Mouse (Mus musculus) midbrain, embryonic 13.5 days (tissue): ENCODE results near the gene Gm20458. TPM values are rescaled to one million over a fixed set of nuclear protein-coding genes. Genes with fewer than 3 reads are reported as not detected.

Experiments used
- ATAC-seq: fragments of 200-750 bp; cut with Nextera tagmentation; 2 replicates; pipeline ENCODE4 v1.8.0; 2017; ENCODE audit warnings: mild to moderate bottlenecking, moderate TSS enrichment, moderate library complexity
- H3K27ac ChIP-seq: fragments of 300-500 bp; sonication (generic); 2 replicates; pipeline ENCODE4 v1.5.1; 2015; ENCODE audit warnings: inconsistent platforms, mild to moderate bottlenecking, moderate library complexity
- H3K27me3 ChIP-seq: fragments of 300-500 bp; sonication (generic); 2 replicates; pipeline ENCODE4 v1.6.1; 2015; ENCODE audit warnings: mild to moderate bottlenecking, inconsistent platforms
- H3K36me3 ChIP-seq: fragments of 300-500 bp; sonication (generic); 2 replicates; pipeline ENCODE4 v1.6.1; 2015; ENCODE audit warnings: mild to moderate bottlenecking, inconsistent platforms
- H3K4me1 ChIP-seq: fragments of 300-500 bp; sonication (generic); replicated peaks from 2 replicates; pipeline ENCODE4 v1.6.1; 2015; ENCODE audit warnings: inconsistent platforms
- H3K4me2 ChIP-seq: fragments of 300-500 bp; sonication (generic); replicated peaks from 2 replicates; pipeline ENCODE4 v1.6.1; 2015; ENCODE audit warnings: moderate library complexity, mild to moderate bottlenecking, inconsistent platforms
- H3K4me3 ChIP-seq: fragments of 300-500 bp; sonication (generic); replicated peaks from 2 replicates; pipeline ENCODE4 v1.5.1; 2015; ENCODE audit warnings: mild to moderate bottlenecking, inconsistent platforms
- H3K9ac ChIP-seq: fragments of 300-500 bp; sonication (generic); replicated peaks from 2 replicates; pipeline ENCODE4 v1.6.1; 2015; ENCODE audit warnings: mild to moderate bottlenecking, inconsistent platforms
- H3K9me3 ChIP-seq: fragments of 300-500 bp; sonication (generic); 2 replicates; pipeline ENCODE4 v1.6.1; 2016; ENCODE audit warnings: mild to moderate bottlenecking, inconsistent platforms
- WGBS: fragments of 180-500 bp; shearing (Covaris S2); methylation state at CpG from one replicate; pipeline ENCODE4 v1.1.7; 2015; 5-methylcytosine and 5-hydroxymethylcytosine counted together
- polyA plus RNA-seq: library from polyadenylated mRNA; unstranded; fragments of >200 nt; fragmentation: Nextera tagmentation; extraction: Ambion mirVana; gene quantifications from 2 replicates; pipeline ENCODE4 v1.2.1, GENCODE M21; 2015

Gene Gm20458
- polyA plus RNA-seq, 1 experiment from 2014 or later, result 5.2 TPM

DNA sequence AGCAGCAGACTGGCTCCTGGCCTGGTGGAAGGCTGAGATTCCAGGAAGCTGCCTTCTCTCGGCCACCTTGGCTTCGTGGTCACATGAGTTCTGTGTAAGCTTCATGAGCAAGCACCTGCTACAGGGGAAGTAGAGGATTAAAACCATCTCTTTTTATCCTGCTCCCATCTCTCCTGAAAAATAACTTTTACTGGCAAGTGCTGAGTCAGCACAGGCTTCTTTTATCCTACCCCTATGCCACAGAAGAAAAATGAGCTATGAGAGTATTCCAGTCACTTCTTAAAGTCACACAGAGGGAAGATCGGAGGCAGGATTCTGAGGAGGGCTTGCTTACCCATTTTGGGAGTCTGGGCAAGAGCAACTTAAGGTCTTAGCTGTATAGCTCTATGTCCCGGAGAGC is 76.2 kb downstream of the Gm20458 start:
- Histone ChIP-seq H3K4me3 (no peak overlapping the region), H3K36me3 (no peaks in the 10 kb centered on the region), H3K4me2 (no peak overlapping the region), H3K27ac (no peak overlapping the region), H3K9me3 (no peaks in the 10 kb centered on the region), H3K9ac (no peak overlapping the region), H3K4me1 (no peaks in the 10 kb centered on the region), H3K27me3 (no peaks in the 10 kb centered on the region)
- ATAC-seq, result no peak
- WGBS, result 92% methylated on average over 4 of the region's 4 CpGs

Other genes starting within 250 kb of the Gm20458 start
- not detected in 2 replicates for gene Wfdc15b, start 239.3 kb upstream of the Gm20458 start, polyA plus RNA-seq
- not detected in 2 replicates for gene Svs2, start 222.5 kb upstream of the Gm20458 start, polyA plus RNA-seq
- gene Svs3b, start 204.3 kb upstream of the Gm20458 start, polyA plus RNA-seq, result not detected in 2 replicates
- gene Svs4, start 182.5 kb upstream of the Gm20458 start, polyA plus RNA-seq, result not detected in 2 replicates
- not detected in 2 replicates for gene Svs3a, start 171.7 kb upstream of the Gm20458 start, polyA plus RNA-seq
- gene Svs6, start 144.2 kb upstream of the Gm20458 start, polyA plus RNA-seq, result not detected in 2 replicates
- not detected in 2 replicates for gene Svs5, start 128.2 kb upstream of the Gm20458 start, polyA plus RNA-seq
- 0.36 TPM in 1 of 2 replicates, not detected in the other for gene Slpi, start 71.9 kb upstream of the Gm20458 start, polyA plus RNA-seq
- gene Rbpjl, start 57.8 kb upstream of the Gm20458 start, polyA plus RNA-seq, result not detected in 2 replicates
- 0.26 and 0.39 TPM in 2 replicates for gene Matn4, start 55.8 kb upstream of the Gm20458 start, polyA plus RNA-seq
- gene Sdc4, start 17.1 kb upstream of the Gm20458 start, polyA plus RNA-seq, result 6.5 and 7.3 TPM in 2 replicates
- 77.6 and 81.1 TPM in 2 replicates for gene Sys1, start 4.0 kb upstream of the Gm20458 start, polyA plus RNA-seq
- not detected in 2 replicates for gene Trp53tg5, start 12.8 kb downstream of the Gm20458 start, polyA plus RNA-seq
- 8.7 and 8.8 TPM in 2 replicates for gene Dbndd2, start 25.1 kb downstream of the Gm20458 start, polyA plus RNA-seq
- 64.2 and 67.8 TPM in 2 replicates for gene Pigt, start 36.6 kb downstream of the Gm20458 start, polyA plus RNA-seq
- gene Wfdc2, start 101.4 kb downstream of the Gm20458 start, polyA plus RNA-seq, result 5.7 and 6.8 TPM in 2 replicates
- gene Spint3, start 112.5 kb downstream of the Gm20458 start, polyA plus RNA-seq, result not detected in 2 replicates
- not detected in 2 replicates for gene Wfdc6a, start 124.5 kb downstream of the Gm20458 start, polyA plus RNA-seq
- not detected in 2 replicates for gene Eppin, start 132.6 kb downstream of the Gm20458 start, polyA plus RNA-seq
- not detected in 2 replicates for gene Wfdc6b, start 152.6 kb downstream of the Gm20458 start, polyA plus RNA-seq
- not detected in 2 replicates for gene Wfdc8, start 152.7 kb downstream of the Gm20458 start, polyA plus RNA-seq
- gene Wfdc16, start 177.8 kb downstream of the Gm20458 start, polyA plus RNA-seq, result not detected in 2 replicates
- gene Wfdc10, start 195.1 kb downstream of the Gm20458 start, polyA plus RNA-seq, result not detected in 2 replicates
- not detected in 2 replicates for gene Wfdc9, start 195.6 kb downstream of the Gm20458 start, polyA plus RNA-seq
- gene Wfdc11, start 213.1 kb downstream of the Gm20458 start, polyA plus RNA-seq, result not detected in 2 replicates
- gene Wfdc13, start 224.1 kb downstream of the Gm20458 start, polyA plus RNA-seq, result not detected in 2 replicates
- not detected in 2 replicates for gene Spint4, start 237.5 kb downstream of the Gm20458 start, polyA plus RNA-seq